Mouse (Mus musculus): Measurements from ENCODE around the gene Traf3ip3.

Gene Traf3ip3

GRCm38 (mm10) chr1:193159613-193160012 is 41.9 kb downstream of the Traf3ip3 start:
- no peak for DNase-seq (ENCODE audit: low spot score)

- no peak for DNase-seq (ENCODE audit: low spot score)
These were observed 42.3 kb downstream of the Traf3ip3 start for GRCm38 (mm10) chr1:193159163-193159562.

- no peak for DNase-seq (ENCODE audit: low spot score)
These were observed 44.4 kb downstream of the Traf3ip3 start for GRCm38 (mm10) chr1:193157111-193157492.

- no peak for DNase-seq (ENCODE audit: low spot score)
These were observed 45.0 kb downstream of the Traf3ip3 start for GRCm38 (mm10) chr1:193156316-193157110.

GRCm38 (mm10) chr1:193153561-193153960 is 47.9 kb downstream of the Traf3ip3 start:
- DNase-seq (ENCODE audit: low spot score) = no peak

GRCm38 (mm10) chr1:193152872-193153271 is 48.6 kb downstream of the Traf3ip3 start, which contains the start of gene Irf6:
Gene Irf6, plus strand, starts transcription at chr1:193153111.
- DNase-seq (ENCODE audit: low spot score) = no peak

- DNase-seq (ENCODE audit: low spot score) = no peak
These were observed 50.4 kb downstream of the Traf3ip3 start for GRCm38 (mm10) chr1:193151134-193151533.

- no peak for DNase-seq (ENCODE audit: low spot score)
These were observed 52.3 kb downstream of the Traf3ip3 start for GRCm38 (mm10) chr1:193149231-193149630.

GRCm38 (mm10) chr1:193146416-193146815 is 55.1 kb downstream of the Traf3ip3 start:
- DNase-seq (ENCODE audit: low spot score) = no peak

- no peak for DNase-seq (ENCODE audit: low spot score)
These were observed 56.4 kb downstream of the Traf3ip3 start for GRCm38 (mm10) chr1:193145101-193145500.

GRCm38 (mm10) chr1:193144516-193144915 is 57.0 kb downstream of the Traf3ip3 start:
- DNase-seq (ENCODE audit: low spot score) = no peak

- no peak for DNase-seq (ENCODE audit: low spot score)
These were observed 58.9 kb downstream of the Traf3ip3 start for GRCm38 (mm10) chr1:193142517-193143062.

GRCm38 (mm10) chr1:193141118-193141517 is 60.4 kb downstream of the Traf3ip3 start:
- DNase-seq (ENCODE audit: low spot score) = no peak

- no peak for DNase-seq (ENCODE audit: low spot score)
These were observed 62.8 kb downstream of the Traf3ip3 start for GRCm38 (mm10) chr1:193138669-193139068.

GRCm38 (mm10) chr1:193138087-193138486 is 63.4 kb downstream of the Traf3ip3 start:
- no peak for DNase-seq (ENCODE audit: low spot score)

GRCm38 (mm10) chr1:193133726-193134125 is 67.8 kb downstream of the Traf3ip3 start:
- no peak for DNase-seq (ENCODE audit: low spot score)

- DNase-seq (ENCODE audit: low spot score) = no peak
These were observed 69.1 kb downstream of the Traf3ip3 start for GRCm38 (mm10) chr1:193132385-193132784.

GRCm38 (mm10) chr1:193131311-193131948 is 70.1 kb downstream of the Traf3ip3 start:
- DNase-seq (ENCODE audit: low spot score) = no peak

GRCm38 (mm10) chr1:193130839-193131238 is 70.7 kb downstream of the Traf3ip3 start:
- DNase-seq (ENCODE audit: low spot score) = no peak

- peak; percentile 28 for DNase-seq (ENCODE audit: low spot score)
These were observed 71.1 kb downstream of the Traf3ip3 start for GRCm38 (mm10) chr1:193130456-193130825.

GRCm38 (mm10) chr1:193129786-193130455 is 71.6 kb downstream of the Traf3ip3 start, which contains the start of gene Diexf:
Gene Diexf, minus strand, starts transcription at chr1:193130272.
- DNase-seq (ENCODE audit: low spot score) = peak; percentile 97

- DNase-seq (ENCODE audit: low spot score) = no peak
These were observed 72.2 kb downstream of the Traf3ip3 start for GRCm38 (mm10) chr1:193129321-193129720.
